Mouse (Mus musculus): ENCODE data around the gene Ap2a1. TPM values are rescaled to one million over a fixed set of nuclear protein-coding genes. Genes with fewer than 3 reads are reported as not detected.

The Ap2a1 gene
- polyA plus RNA-seq, 1 experiment, result 69.9 TPM

DNA sequence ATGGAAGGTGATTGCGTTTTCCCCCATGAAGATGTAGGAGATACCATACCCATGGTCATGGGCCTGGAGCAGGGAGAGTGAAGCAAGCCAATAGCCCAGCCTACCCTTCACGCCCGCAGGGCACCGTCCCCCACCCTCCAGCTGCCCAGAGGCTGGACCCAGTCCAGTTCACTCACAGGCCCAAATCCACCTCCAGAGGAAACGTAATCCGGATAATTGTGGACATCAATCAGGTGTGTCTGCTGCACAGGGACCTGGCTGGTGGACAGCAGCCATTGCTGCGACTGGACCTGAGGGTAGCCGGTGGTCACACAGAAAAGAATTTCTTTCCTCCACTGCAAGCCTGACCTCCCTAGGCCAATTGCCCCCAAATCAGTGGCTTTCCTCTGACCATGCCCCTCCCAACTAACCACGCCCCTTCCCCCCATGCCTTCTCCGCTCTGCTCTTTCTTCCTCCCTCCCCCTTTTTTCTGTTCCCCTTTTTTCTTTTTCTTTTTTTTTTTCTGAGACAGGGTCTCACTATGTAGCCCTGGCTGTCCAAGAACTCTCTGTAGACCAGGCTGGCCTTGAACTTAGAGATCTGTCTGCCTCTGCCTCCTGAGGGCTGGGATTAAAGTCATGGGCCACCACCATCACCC lies 30.7 kb upstream of the Ap2a1 start:
- WGBS, result 68% methylated on average over 10 of the region's 10 CpGs
- H3K27me3 ChIP-seq (ENCODE audit: control insufficient read depth, insufficient read depth, low read length), result no peaks in the 10 kb centered on the region
- H3K36me3 ChIP-seq (ENCODE audit: control insufficient read depth, insufficient read depth, low read length), result no peaks in the 10 kb centered on the region
- H3K27ac ChIP-seq (ENCODE audit: insufficient read depth, low read length), result no peak overlapping the region
- H3K4me1 ChIP-seq (ENCODE audit: control insufficient read depth, insufficient read depth, insufficient read length), result peaks cover 8% of the 10 kb centered on the region; the same call in 1 of the 2 replicates
- no peak for TF ChIP-seq POLR2A (IDR thresholded peaks at IDR 0.05; ENCODE audit: low read depth, low read length)
- peak in 1 of 2 experiments; percentile 69 for DNase-seq (ENCODE audit: low read depth in 1 of 2, low spot score in 2 of 2)
- H3K4me3 ChIP-seq (ENCODE audit: extremely low read depth, insufficient read depth, insufficient read length), result no peak overlapping the region

DNA sequence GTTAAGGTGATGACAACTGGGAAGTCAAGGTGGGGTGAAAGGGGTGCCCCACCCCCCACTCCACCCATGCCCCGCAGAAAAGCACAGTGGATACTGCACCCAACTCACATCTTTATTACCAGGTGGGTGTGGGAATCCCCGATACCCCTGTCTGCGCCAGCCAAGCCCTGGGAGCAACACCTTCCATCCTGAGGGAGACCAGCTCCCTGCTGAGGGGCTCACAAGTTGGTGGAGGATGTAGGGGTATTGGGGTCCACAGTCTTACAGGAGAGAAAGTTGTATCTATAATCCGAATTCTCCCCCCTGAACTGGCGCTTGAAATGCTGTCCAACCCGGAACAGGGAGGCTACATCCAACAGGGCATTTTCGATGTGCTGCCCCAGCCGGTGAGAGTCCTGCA lies 30.0 kb upstream of the Ap2a1 start:
- no peaks in the 10 kb centered on the region for H3K36me3 ChIP-seq (ENCODE audit: control insufficient read depth, insufficient read depth, low read length)
- H3K27ac ChIP-seq (ENCODE audit: insufficient read depth, low read length), result no peak overlapping the region
- whole genome bisulfite sequencing, result 81% methylated on average over 8 of the region's 8 CpGs
- DNase-seq (ENCODE audit: low read depth in 1 of 2, low spot score in 2 of 2), result no peak
- no peaks in the 10 kb centered on the region; the same call in 1 of the 2 replicates for H3K27me3 ChIP-seq (ENCODE audit: control insufficient read depth, insufficient read depth, low read length)
- H3K4me1 ChIP-seq (ENCODE audit: control insufficient read depth, insufficient read depth, insufficient read length), result peaks cover 8% of the 10 kb centered on the region; the same call in 1 of the 2 replicates
- TF ChIP-seq CTCF (IDR thresholded peaks at IDR 0.05; ENCODE audit: extremely low read depth, insufficient read depth, insufficient read length, insufficient replicate concordance) (no peak), POLR2A (IDR thresholded peaks at IDR 0.05; ENCODE audit: low read depth, low read length) (no peak)
- no peak overlapping the region for H3K4me3 ChIP-seq (ENCODE audit: extremely low read depth, insufficient read depth, insufficient read length)

DNA sequence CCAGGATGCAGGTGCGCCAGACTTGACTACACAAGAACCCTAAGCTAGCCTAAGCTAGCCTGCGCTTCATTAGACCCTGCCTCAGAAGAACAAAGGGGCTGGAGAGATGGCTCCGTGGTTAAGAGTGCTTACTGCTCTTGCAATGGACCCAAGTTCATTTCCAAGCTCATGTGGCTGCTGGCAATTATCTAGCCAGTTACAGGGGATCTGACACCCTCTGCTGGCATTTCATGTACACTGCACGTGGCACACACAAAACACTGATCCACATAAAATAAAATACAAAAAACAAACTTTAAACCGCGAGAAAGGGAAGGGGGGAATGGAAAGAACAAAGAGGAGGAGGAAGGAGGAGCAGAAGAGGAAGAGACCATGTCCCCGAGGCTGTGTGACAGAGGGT lies 28.9 kb upstream of the Ap2a1 start:
- Histone ChIP-seq H3K27me3 (ENCODE audit: control insufficient read depth, insufficient read depth, low read length) (no peaks in the 10 kb centered on the region; the same call in 1 of the 2 replicates), H3K36me3 (ENCODE audit: control insufficient read depth, insufficient read depth, low read length) (no peaks in the 10 kb centered on the region), H3K4me3 (ENCODE audit: extremely low read depth, insufficient read depth, insufficient read length) (no peak overlapping the region), H3K27ac (ENCODE audit: insufficient read depth, low read length) (no peak overlapping the region), H3K4me1 (ENCODE audit: control insufficient read depth, insufficient read depth, insufficient read length) (peaks cover 11% of the 10 kb centered on the region)
- 28% methylated on average over 7 of the region's 7 CpGs for WGBS
- peak; percentile 34; the same call in 1 of the 2 replicates for TF ChIP-seq CTCF (IDR thresholded peaks at IDR 0.05; ENCODE audit: extremely low read depth, insufficient read depth, insufficient read length, insufficient replicate concordance)
- TF ChIP-seq POLR2A (IDR thresholded peaks at IDR 0.05; ENCODE audit: low read depth, low read length), result no peak
- DNase-seq (ENCODE audit: low read depth in 1 of 2, low spot score in 2 of 2), result no peak

DNA sequence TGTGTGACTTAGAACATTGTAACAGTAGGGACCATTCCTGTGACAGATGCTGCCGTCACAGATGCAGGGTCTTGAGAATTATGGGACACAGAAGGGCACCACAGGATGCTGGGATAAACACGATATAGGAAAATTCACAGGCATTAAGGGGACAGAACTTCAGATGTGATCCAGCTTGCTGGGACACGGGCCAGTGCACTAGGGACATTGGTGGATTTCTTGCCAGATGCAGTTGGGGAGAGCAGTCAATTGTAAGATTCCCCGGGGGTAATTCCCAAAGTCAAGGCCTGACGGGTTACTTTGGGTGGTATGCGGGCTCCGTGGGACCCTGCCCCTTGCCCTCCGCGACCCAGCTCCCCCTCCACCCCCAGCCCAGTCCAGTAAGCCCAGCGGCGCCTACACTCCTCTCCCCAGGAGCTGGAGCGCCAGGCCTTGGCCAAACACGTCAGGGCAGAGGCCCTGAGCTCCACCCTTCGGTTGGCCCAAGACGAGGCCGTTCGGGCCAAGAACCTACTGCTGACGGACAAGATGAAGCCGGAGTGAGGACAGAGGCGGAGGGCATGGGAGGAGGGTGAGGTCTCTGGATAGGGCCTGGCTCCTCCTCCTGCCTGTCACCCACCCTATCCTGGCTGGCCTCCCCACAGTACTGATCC lies 28.0 kb upstream of the Ap2a1 start:
- 83% methylated on average over 20 of the region's 20 CpGs for WGBS
- no peak for DNase-seq (ENCODE audit: low read depth in 1 of 2, low spot score in 2 of 2)

DNA sequence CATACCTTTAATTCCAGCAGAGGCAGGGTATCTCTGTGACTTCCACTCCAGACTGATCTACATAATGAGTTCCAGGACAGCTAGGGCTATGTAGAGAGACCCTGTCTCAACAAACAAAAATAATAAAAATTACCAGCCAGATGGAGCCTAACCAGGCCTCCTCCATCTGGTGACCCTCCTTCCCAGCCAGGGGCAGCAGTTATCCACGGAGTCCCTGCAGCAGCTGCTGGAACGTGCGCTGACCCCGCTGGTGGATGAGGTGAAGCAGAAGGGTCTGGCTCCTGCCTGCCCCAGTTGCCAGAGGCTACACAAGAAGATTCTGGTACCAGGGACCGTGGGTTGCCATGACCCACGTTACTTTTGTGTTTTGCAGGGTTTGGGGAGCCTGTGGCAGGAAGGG lies 27.0 kb upstream of the Ap2a1 start:
- no peak overlapping the region for H3K4me3 ChIP-seq (ENCODE audit: extremely low read depth, insufficient read depth, insufficient read length)
- H3K27ac ChIP-seq (ENCODE audit: insufficient read depth, low read length), result no peak overlapping the region
- DNase-seq (ENCODE audit: low read depth in 1 of 2, low spot score in 2 of 2), result no peak
- WGBS, result 90% methylated on average over 6 of the region's 6 CpGs
- H3K36me3 ChIP-seq (ENCODE audit: control insufficient read depth, insufficient read depth, low read length), result no peaks in the 10 kb centered on the region
- no peak for TF ChIP-seq CTCF (IDR thresholded peaks at IDR 0.05; ENCODE audit: extremely low read depth, insufficient read depth, insufficient read length, insufficient replicate concordance)
- TF ChIP-seq POLR2A (IDR thresholded peaks at IDR 0.05; ENCODE audit: low read depth, low read length), result no peak
- H3K27me3 ChIP-seq (ENCODE audit: control insufficient read depth, insufficient read depth, low read length), result no peaks in the 10 kb centered on the region; the same call in 1 of the 2 replicates
- peaks cover 18% of the 10 kb centered on the region for H3K4me1 ChIP-seq (ENCODE audit: control insufficient read depth, insufficient read depth, insufficient read length)

More for the DNA sequence above, 28.0 kb upstream of the Ap2a1 start:
- Histone ChIP-seq H3K4me3 (ENCODE audit: extremely low read depth, insufficient read depth, insufficient read length) (no peak overlapping the region), H3K27ac (ENCODE audit: insufficient read depth, low read length) (no peak overlapping the region), H3K4me1 (ENCODE audit: control insufficient read depth, insufficient read depth, insufficient read length) (peaks cover 18% of the 10 kb centered on the region), H3K27me3 (ENCODE audit: control insufficient read depth, insufficient read depth, low read length) (no peaks in the 10 kb centered on the region; the same call in 1 of the 2 replicates), H3K36me3 (ENCODE audit: control insufficient read depth, insufficient read depth, low read length) (no peaks in the 10 kb centered on the region)
- TF ChIP-seq POLR2A (IDR thresholded peaks at IDR 0.05; ENCODE audit: low read depth, low read length) (no peak), CTCF (IDR thresholded peaks at IDR 0.05; ENCODE audit: extremely low read depth, insufficient read depth, insufficient read length, insufficient replicate concordance) (no peak)

DNA sequence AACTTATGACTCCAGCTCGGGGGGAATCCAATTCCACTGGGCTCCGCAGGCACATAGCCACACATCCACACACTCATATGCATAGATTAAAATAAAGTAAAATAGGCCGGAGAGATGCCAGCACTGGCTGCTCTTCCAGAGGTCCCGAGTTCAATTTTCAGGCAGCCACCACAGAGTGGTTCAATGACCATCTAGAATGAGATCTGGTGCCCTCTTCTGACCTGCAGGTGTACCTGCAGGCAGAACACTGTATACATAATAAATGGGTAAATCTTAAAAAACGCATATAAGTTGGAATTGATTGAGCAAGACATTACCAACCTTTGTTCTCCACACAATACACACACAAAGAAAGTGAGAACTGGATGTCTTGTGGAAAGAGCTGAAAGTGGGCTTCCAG lies 26.3 kb upstream of the Ap2a1 start:
- WGBS, result 44% methylated on average over 5 of the region's 5 CpGs
- peaks cover 18% of the 10 kb centered on the region for H3K4me1 ChIP-seq (ENCODE audit: control insufficient read depth, insufficient read depth, insufficient read length)
- no peaks in the 10 kb centered on the region for H3K36me3 ChIP-seq (ENCODE audit: control insufficient read depth, insufficient read depth, low read length)
- no peak for DNase-seq (ENCODE audit: low read depth in 1 of 2, low spot score in 2 of 2)
- H3K27ac ChIP-seq (ENCODE audit: insufficient read depth, low read length), result no peak overlapping the region
- no peaks in the 10 kb centered on the region; the same call in 1 of the 2 replicates for H3K27me3 ChIP-seq (ENCODE audit: control insufficient read depth, insufficient read depth, low read length)
- H3K4me3 ChIP-seq (ENCODE audit: extremely low read depth, insufficient read depth, insufficient read length), result no peak overlapping the region
- TF ChIP-seq POLR2A (IDR thresholded peaks at IDR 0.05; ENCODE audit: low read depth, low read length), result no peak
- peak; percentile 13; the same call in 1 of the 2 replicates for TF ChIP-seq CTCF (IDR thresholded peaks at IDR 0.05; ENCODE audit: extremely low read depth, insufficient read depth, insufficient read length, insufficient replicate concordance)
